Mouse (Mus musculus) B cell, adult 67 days (primary cell): Measurements from ENCODE around the gene Palld. TPM values are rescaled to one million over a fixed set of nuclear protein-coding genes. Genes with fewer than 3 reads are reported as not detected.

Source experiments
- total RNA-seq, 2 experiments: library from RNA; stranded (reverse); gene quantifications; 4 replicates each; pipeline ENCODE4 v1.2.4; 2023

Palld gene
- not detected for total RNA-seq

GRCm38 (mm10) chr8:61902521-61902920, at the start of gene Palld:
Palld (minus strand) TSS chr8:61902690.

GRCm38 (mm10) chr8:61927777-61928494, 25.4 kb upstream of the Palld start, which contains the start of gene Ddx60:
Ddx60 (plus strand) TSS chr8:61928087.

GRCm38 (mm10) chr8:61487597-61488156, 414.8 kb downstream of the Palld start, which contains the start of gene Cbr4:
Cbr4 (plus strand) TSS chr8:61487734.

Other genes with a start within 250 kb of the Palld start
- gene Ddx60, start 25.4 kb upstream of the Palld start, total RNA-seq = 1 to 10 TPM; 7.9 to 8.5 TPM
- not detected for gene Anxa10, start 220.5 kb upstream of the Palld start, total RNA-seq